Mouse (Mus musculus): Measurements from ENCODE around the gene Vps26b. TPM values are rescaled to one million over a fixed set of nuclear protein-coding genes. Genes with fewer than 3 reads are reported as not detected.

Gene Vps26b
- total RNA-seq, 1 experiment from 2014 or later: 29.7 TPM

- ATAC-seq (replicated peaks; ENCODE audit: insufficient number of reproducible peaks, low FRiP score, low TSS enrichment, poor library complexity, severe bottlenecking): peak; percentile 3; the same call in 1 of the 2 replicates
These were observed 31.0 kb downstream of the Vps26b start for GRCm38 (mm10) chr9:26998669-26999460.

GRCm38 (mm10) chr9:26997501-26997900 is 32.4 kb downstream of the Vps26b start:
- no peak for ATAC-seq (replicated peaks; ENCODE audit: insufficient number of reproducible peaks, low FRiP score, low TSS enrichment, poor library complexity, severe bottlenecking)

- peak; percentile 82 for ATAC-seq (replicated peaks; ENCODE audit: insufficient number of reproducible peaks, low FRiP score, low TSS enrichment, poor library complexity, severe bottlenecking)
These were observed 32.8 kb downstream of the Vps26b start for GRCm38 (mm10) chr9:26997062-26997461.

GRCm38 (mm10) chr9:26993900-26994299 is 36.0 kb downstream of the Vps26b start:
- ATAC-seq (replicated peaks; ENCODE audit: insufficient number of reproducible peaks, low FRiP score, low TSS enrichment, poor library complexity, severe bottlenecking): no peak

GRCm38 (mm10) chr9:26993118-26993517 is 36.7 kb downstream of the Vps26b start:
- no peak for ATAC-seq (replicated peaks; ENCODE audit: insufficient number of reproducible peaks, low FRiP score, low TSS enrichment, poor library complexity, severe bottlenecking)

GRCm38 (mm10) chr9:26990181-26990580 is 39.7 kb downstream of the Vps26b start:
- no peak for ATAC-seq (replicated peaks; ENCODE audit: insufficient number of reproducible peaks, low FRiP score, low TSS enrichment, poor library complexity, severe bottlenecking)

- no peak for ATAC-seq (replicated peaks; ENCODE audit: insufficient number of reproducible peaks, low FRiP score, low TSS enrichment, poor library complexity, severe bottlenecking)
These were observed 44.1 kb downstream of the Vps26b start for GRCm38 (mm10) chr9:26985668-26986277.

- no peak for ATAC-seq (replicated peaks; ENCODE audit: insufficient number of reproducible peaks, low FRiP score, low TSS enrichment, poor library complexity, severe bottlenecking)
These were observed 44.7 kb downstream of the Vps26b start for GRCm38 (mm10) chr9:26985090-26985613.

- no peak for ATAC-seq (replicated peaks; ENCODE audit: insufficient number of reproducible peaks, low FRiP score, low TSS enrichment, poor library complexity, severe bottlenecking)
These were observed 51.1 kb downstream of the Vps26b start for GRCm38 (mm10) chr9:26978776-26979175.

GRCm38 (mm10) chr9:26977754-26978153 is 52.1 kb downstream of the Vps26b start:
- no peak for ATAC-seq (replicated peaks; ENCODE audit: insufficient number of reproducible peaks, low FRiP score, low TSS enrichment, poor library complexity, severe bottlenecking)

Other genes starting within 250 kb of the Vps26b start
- not detected in 3 replicates for gene Glb1l2, start 223.6 kb downstream of the Vps26b start, total RNA-seq (2017)
- not detected in 3 replicates for gene Glb1l3, start 169.2 kb downstream of the Vps26b start, total RNA-seq (2017)
- not detected in 3 replicates for gene Gm1110, start 107.0 kb downstream of the Vps26b start, total RNA-seq (2017)
- gene Acad8, start 30.5 kb downstream of the Vps26b start, total RNA-seq (2017): 14.9 to 24.0 TPM (median 22.7 TPM) in 3 replicates
- 7.9 to 23.6 TPM (median 17.4 TPM) in 3 replicates for gene Thyn1, start 30.4 kb downstream of the Vps26b start, total RNA-seq (2017)
- 17.1 to 33.8 TPM (median 20.8 TPM) in 3 replicates for gene Ncapd3, start 110 bp upstream of the Vps26b start, total RNA-seq (2017)
- 1.0 TPM in 1 of 3 replicates, not detected in the others for gene Jam3, start 125.4 kb upstream of the Vps26b start, total RNA-seq (2017)

All from monocyte, adult 5-6 weeks (primary cell).